Mouse (Mus musculus): ENCODE measurements around the gene Myh4.

The Myh4 gene

GRCm38 (mm10) chr11:67237481-67238079 is at the start of gene Myh4:
TSS of gene Myh4 (plus strand) at chr11:67238029.
- no peak for DNase-seq

GRCm38 (mm10) chr11:67190316-67190715 is 47.5 kb upstream of the Myh4 start:
- DNase-seq, result no peak

- DNase-seq, result no peak
These were observed 47.0 kb upstream of the Myh4 start for GRCm38 (mm10) chr11:67190814-67191213.

GRCm38 (mm10) chr11:67191496-67191895 is 46.3 kb upstream of the Myh4 start:
- no peak for DNase-seq

- no peak for DNase-seq
These were observed 38.5 kb upstream of the Myh4 start for GRCm38 (mm10) chr11:67199321-67199720.

GRCm38 (mm10) chr11:67199752-67200151 is 38.1 kb upstream of the Myh4 start, which contains the start of gene Myh1:
TSS of gene Myh1 (plus strand) at chr11:67200052.
- DNase-seq, result no peak

GRCm38 (mm10) chr11:67204766-67205165 is 33.1 kb upstream of the Myh4 start:
- no peak for DNase-seq

- DNase-seq, result no peak
These were observed 16.0 kb upstream of the Myh4 start for GRCm38 (mm10) chr11:67221803-67222202.

- no peak for DNase-seq
These were observed 13.4 kb upstream of the Myh4 start for GRCm38 (mm10) chr11:67224466-67224865.

GRCm38 (mm10) chr11:67228731-67229130 is 9.1 kb upstream of the Myh4 start:
- no peak for DNase-seq

- no peak for DNase-seq
These were observed 8.7 kb upstream of the Myh4 start for GRCm38 (mm10) chr11:67229166-67229565.

- no peak for DNase-seq
These were observed 7.9 kb upstream of the Myh4 start for GRCm38 (mm10) chr11:67229946-67230345.

- peak in 1 of 2 experiments; percentile 62 for DNase-seq
These were observed 2.0 kb upstream of the Myh4 start for GRCm38 (mm10) chr11:67235639-67236358.

GRCm38 (mm10) chr11:67236799-67237198 is 1.0 kb upstream of the Myh4 start:
- no peak for DNase-seq

GRCm38 (mm10) chr11:67241051-67241450 is 3.2 kb downstream of the Myh4 start:
- DNase-seq, result no peak

GRCm38 (mm10) chr11:67253691-67254090 is 15.9 kb downstream of the Myh4 start:
- DNase-seq, result no peak

- DNase-seq, result no peak
These were observed 19.2 kb downstream of the Myh4 start for GRCm38 (mm10) chr11:67257048-67257447.

- no peak for DNase-seq
These were observed 23.1 kb downstream of the Myh4 start for GRCm38 (mm10) chr11:67260956-67261355.

- DNase-seq, result no peak
These were observed 38.9 kb downstream of the Myh4 start, which contains the start of gene Myh8 for GRCm38 (mm10) chr11:67276601-67277174. TSS of gene Myh8 (plus strand) at chr11:67277124.

GRCm38 (mm10) chr11:67293440-67293839 is 55.6 kb downstream of the Myh4 start:
- no peak for DNase-seq

All from kidney, postnatal 25 days (tissue).